Mouse (Mus musculus) kidney, adult 2 months (tissue): Measurements from ENCODE around the gene Tmem30b. TPM values are rescaled to one million over a fixed set of nuclear protein-coding genes. Genes with fewer than 3 reads are reported as not detected.
"Not testable (repeated sequence)": the region's sequence is repeated elsewhere in the genome, so short reads cannot be mapped to it uniquely, and the experiment has no call there.

Experiments
- DNase-seq: peaks from one replicate; pipeline ENCODE4 v3.0.0; 2021
- H3K27ac ChIP-seq: fragments of 200-500 bp; 2 replicates; pipeline ENCODE4 v1.5.1; 2012; ENCODE audit warnings: low read depth, low read length, control low read depth, inconsistent platforms; ENCODE audit not compliant: insufficient read depth
- H3K27me3 ChIP-seq: fragments of 200-500 bp; replicated peaks from 2 replicates; pipeline ENCODE4 v1.6.1; 2012; ENCODE audit warnings: mild to moderate bottlenecking, moderate library complexity, low read length, inconsistent platforms; ENCODE audit not compliant: control insufficient read depth, insufficient read depth
- H3K36me3 ChIP-seq: fragments of 200-500 bp; 2 replicates; pipeline ENCODE4 v1.6.1; 2012; ENCODE audit warnings: mild to moderate bottlenecking, moderate library complexity, low read length, inconsistent platforms; ENCODE audit not compliant: control insufficient read depth, insufficient read depth
- H3K4me1 ChIP-seq: fragments of 200-500 bp; 2 replicates; pipeline ENCODE4 v1.6.1; 2011; ENCODE audit warnings: low read length; ENCODE audit not compliant: control insufficient read depth, insufficient read depth
- H3K4me3 ChIP-seq: fragments of 200-500 bp; 2 replicates; pipeline ENCODE4 v1.5.1; 2011; ENCODE audit warnings: mild to moderate bottlenecking, low read depth, low read length, control low read depth; ENCODE audit not compliant: insufficient read depth
- CTCF ChIP-seq: fragments of 200-500 bp; conservative IDR thresholded peaks from 2 replicates; pipeline ENCODE4 v1.5.1; 2011; ENCODE audit warnings: low read depth, mild to moderate bottlenecking, control low read depth, low read length, moderate library complexity, mixed read lengths; ENCODE audit not compliant: insufficient read depth, insufficient read length
- POLR2A ChIP-seq: fragments of 200-500 bp; IDR thresholded peaks from one replicate; pipeline ENCODE4 v1.6.1; 2011; ENCODE audit warnings: low read depth, low read length, control low read depth
- WGBS: fragments of 180-500 bp; shearing (Covaris S2); methylation state at CpG from one replicate; pipeline ENCODE4 v1.1.7; 2018; 5-methylcytosine and 5-hydroxymethylcytosine counted together
- polyA plus RNA-seq: library from polyadenylated mRNA; depleted of rRNA; stranded (reverse); fragments of >200 nt; gene quantifications from 2 replicates; pipeline ENCODE4 v1.2.3, GENCODE M21; 2012

The Tmem30b gene
- polyA plus RNA-seq, 1 experiment: 16.5 TPM

DNA sequence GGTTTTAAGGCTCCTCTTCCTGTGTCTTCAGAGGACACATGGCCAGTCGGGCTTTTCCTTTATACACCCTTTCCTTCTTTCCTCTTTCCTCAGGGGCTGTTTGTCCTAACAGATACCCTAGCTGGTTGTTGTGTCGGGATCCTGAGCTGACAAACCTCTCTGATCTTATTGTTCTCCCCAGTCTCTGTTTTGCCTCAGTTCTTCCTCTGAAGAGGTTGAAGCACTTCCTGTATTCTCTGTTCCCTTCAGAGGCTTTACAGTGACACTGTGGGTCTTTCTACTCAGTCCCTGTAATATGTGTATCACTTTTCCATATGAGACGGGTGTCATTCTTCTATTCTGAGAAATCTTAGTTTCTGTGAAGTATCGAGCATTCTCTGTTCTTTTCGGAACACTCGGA, 31.9 kb upstream of the Tmem30b start:
- no peak overlapping the region for H3K27ac ChIP-seq
- no peaks in the 10 kb centered on the region for H3K36me3 ChIP-seq
- no peak overlapping the region for H3K4me3 ChIP-seq
- no peaks in the 10 kb centered on the region for H3K4me1 ChIP-seq
- 72% methylated on average over 6 of the region's 6 CpGs for WGBS
- no peak for DNase-seq
- no peak for TF ChIP-seq POLR2A
- no peak for TF ChIP-seq CTCF
- no peaks in the 10 kb centered on the region for H3K27me3 ChIP-seq

DNA sequence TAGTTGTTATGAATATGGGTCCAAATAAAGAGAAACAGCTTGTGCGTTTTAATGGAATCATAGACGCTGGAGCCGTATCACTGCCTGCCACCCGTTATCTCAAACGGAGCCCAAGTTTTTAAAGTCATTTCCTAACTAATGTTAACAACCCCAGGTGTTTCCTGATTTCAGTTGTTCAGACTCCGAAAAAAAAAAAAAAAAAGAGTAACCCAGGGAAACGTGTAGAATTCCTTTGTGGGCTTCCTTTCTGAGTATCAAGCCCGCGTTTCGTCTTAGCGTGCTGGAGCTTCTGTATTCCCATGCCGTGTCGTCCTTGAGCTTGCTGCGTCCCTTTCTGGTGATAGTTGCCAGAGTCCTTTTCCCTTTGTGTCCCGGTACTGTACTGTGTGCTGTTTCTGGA, 28.4 kb upstream of the Tmem30b start:
- no peaks in the 10 kb centered on the region for H3K27me3 ChIP-seq
- TF ChIP-seq POLR2A: no peak
- TF ChIP-seq CTCF: no peak
- H3K27ac ChIP-seq: peak overlapping the region; percentile 22; the same call in 1 of the 2 replicates
- H3K4me3 ChIP-seq: peak overlapping the region; percentile 21; the same call in 1 of the 2 replicates
- DNase-seq: peak; percentile 43
- no peaks in the 10 kb centered on the region for H3K36me3 ChIP-seq
- 61% methylated on average over 15 of the region's 15 CpGs for WGBS
- no peaks in the 10 kb centered on the region for H3K4me1 ChIP-seq

DNA sequence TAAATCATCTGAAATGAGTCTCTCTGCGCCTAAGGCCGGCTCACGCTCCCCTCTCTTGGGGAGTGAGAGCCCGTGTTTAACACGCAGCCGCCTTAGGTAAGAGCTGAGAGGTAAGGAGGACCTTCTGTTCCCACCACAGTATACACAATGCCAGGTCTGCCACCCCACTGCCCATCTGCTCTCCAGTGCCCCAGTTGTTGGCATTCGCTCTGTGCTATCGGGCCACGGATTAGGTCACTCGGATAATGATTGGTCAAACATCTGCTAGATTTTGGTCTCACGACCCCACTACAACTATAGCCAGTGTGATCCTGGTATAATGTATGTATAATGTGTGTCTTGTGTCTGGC, 19.4 kb upstream of the Tmem30b start:
- no peaks in the 10 kb centered on the region for H3K4me1 ChIP-seq
- 75% methylated on average over 11 of the region's 11 CpGs for WGBS
- TF ChIP-seq CTCF (no peak), POLR2A (no peak)
- H3K4me3 ChIP-seq: no peak overlapping the region
- no peaks in the 10 kb centered on the region for H3K27me3 ChIP-seq
- no peak overlapping the region for H3K27ac ChIP-seq
- H3K36me3 ChIP-seq: no peaks in the 10 kb centered on the region
- DNase-seq: no peak

DNA sequence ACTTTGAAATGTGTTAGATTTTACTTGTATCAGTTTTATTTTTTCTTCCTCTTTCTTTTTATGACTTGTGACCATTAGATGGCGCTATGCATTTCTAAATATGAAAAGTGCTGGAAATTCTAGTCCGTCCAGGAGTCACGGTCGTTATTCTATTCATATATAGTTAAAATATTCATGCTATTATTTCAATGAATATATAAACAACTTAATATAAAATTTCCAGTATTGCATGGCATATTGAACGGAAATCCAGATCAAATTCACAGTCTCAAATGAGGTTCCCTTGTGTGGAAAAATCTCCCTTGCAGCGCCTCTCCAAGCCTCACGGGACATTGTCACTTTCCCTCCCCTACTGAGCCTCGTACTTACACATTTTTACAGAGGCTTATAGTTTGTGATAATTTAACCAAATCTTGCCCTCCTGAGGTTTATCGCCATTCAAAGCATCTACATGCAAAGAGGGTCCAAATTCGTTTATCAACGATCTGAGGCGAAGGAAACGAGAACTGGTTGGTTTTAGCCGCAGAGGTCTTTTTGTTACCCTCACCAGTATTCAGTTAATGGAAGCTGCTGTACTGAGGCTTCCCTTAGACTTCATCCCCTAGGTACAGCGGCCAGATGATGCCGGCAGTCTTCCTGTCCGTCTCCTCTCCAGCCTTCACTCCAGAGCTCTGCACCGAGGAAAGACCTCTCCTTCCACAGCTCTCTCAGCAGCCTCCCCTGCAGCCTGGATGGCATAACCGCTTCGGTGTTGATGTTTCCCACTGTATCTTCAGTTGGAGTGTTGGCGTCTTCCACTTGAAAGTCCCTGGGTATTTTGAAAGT, 18.8 kb upstream of the Tmem30b start:
- WGBS: 26% methylated on average over 21 of the region's 21 CpGs
- Histone ChIP-seq H3K27ac (no peak overlapping the region), H3K4me3 (0 out of 2 replicates have a peak overlapping the region, but pooled peaks have one; percentile 14), H3K4me1 (no peaks in the 10 kb centered on the region), H3K36me3 (no peaks in the 10 kb centered on the region), H3K27me3 (no peaks in the 10 kb centered on the region)
- DNase-seq: peak; percentile 60
- TF ChIP-seq POLR2A: no peak
- TF ChIP-seq CTCF: 0 out of 2 replicates have a peak, but pooled peaks have one; percentile 12

DNA sequence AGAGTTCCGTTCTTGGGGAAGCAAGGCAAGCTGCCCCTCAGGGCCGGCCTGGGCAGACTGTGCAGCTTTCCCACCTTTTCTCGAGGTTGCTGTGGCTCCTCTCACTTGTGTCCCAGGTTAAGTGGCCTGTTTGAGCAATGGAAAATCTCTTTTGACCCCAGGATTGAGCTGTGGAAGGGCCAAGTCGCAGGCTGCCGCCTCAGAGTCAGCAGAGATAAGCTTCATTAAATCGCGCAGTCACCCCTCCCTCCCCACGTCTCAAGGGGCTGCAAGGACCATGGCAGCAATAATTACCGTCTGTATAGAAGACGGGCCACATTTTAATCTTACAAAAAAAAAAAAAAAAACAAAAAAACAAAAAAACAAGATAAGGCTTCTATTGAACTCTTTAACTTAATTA, 18.0 kb upstream of the Tmem30b start:
- Histone ChIP-seq H3K4me3 (no peak overlapping the region), H3K36me3 (no peaks in the 10 kb centered on the region), H3K4me1 (no peaks in the 10 kb centered on the region), H3K27ac (no peak overlapping the region), H3K27me3 (no peaks in the 10 kb centered on the region)
- 31% methylated on average over 10 of the region's 10 CpGs for WGBS
- no peak for DNase-seq
- no peak for TF ChIP-seq POLR2A

DNA sequence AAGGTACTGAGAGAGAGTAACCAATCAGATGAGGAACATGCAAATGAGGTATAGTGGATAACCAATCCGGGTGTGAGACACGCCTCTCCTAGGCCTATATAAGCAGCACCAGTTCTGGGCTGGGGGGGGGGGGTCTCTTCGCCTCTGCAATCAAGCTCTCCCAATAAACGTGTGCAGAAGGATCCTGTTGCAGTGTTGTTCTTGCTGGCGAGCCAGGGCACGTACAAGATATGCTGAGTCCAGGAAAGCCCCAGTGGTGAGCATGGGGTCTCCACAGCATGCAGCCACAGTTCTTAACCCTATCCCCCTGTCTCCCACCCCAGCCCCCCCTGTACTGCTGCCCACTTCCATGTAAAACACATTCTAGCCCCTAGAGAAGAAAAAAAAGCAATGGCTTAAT, 16.9 kb upstream of the Tmem30b start:
- H3K4me3 ChIP-seq, H3K27ac ChIP-seq, DNase-seq, H3K4me1 ChIP-seq, H3K27me3 ChIP-seq, H3K36me3 ChIP-seq: not testable (repeated sequence)
- 72% methylated on average over 6 of the region's 6 CpGs for WGBS

DNA sequence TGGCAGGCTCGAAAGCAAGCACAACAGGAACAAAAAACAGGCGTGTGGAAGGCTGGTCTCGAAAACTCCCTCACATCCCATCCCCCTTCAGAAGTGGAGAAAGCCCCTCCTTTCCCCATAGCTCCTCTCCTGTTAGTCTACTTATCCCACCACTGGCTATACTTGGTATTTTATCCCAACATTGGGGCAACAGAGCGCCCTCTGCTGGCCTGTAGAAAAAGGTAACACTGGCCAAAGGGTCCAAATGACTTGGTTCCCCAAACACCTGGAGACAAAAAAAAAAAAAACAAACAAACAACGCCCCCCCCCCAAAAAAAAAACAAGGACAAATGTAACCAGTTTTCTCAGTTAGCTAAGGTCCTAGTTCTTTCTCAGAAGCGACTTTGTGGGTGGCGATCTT, 13.9 kb upstream of the Tmem30b start:
- no peaks in the 10 kb centered on the region for H3K4me1 ChIP-seq
- no peak for DNase-seq
- TF ChIP-seq CTCF: peak; percentile 55
- no peak for TF ChIP-seq POLR2A
- WGBS: 58% methylated on average over 7 of the region's 7 CpGs
- no peak overlapping the region for H3K4me3 ChIP-seq
- no peak overlapping the region for H3K27ac ChIP-seq
- no peaks in the 10 kb centered on the region for H3K27me3 ChIP-seq
- no peaks in the 10 kb centered on the region for H3K36me3 ChIP-seq
